Mouse (Mus musculus) NIH3T3 (cell line): ENCODE measurements around the gene Klrb1.
"Not testable (repeated sequence)": the region's sequence is repeated elsewhere in the genome, so short reads cannot be mapped to it uniquely, and the experiment has no call there.

ENCODE experiments used
- DNase-seq: peaks from one replicate; pipeline ENCODE4 v3.0.0-alpha.2; 2012; ENCODE audit warnings: low read depth

Klrb1 gene

GRCm38 (mm10) chr6:128722959-128723358, at the start of gene Klrb1:
Gene Klrb1, minus strand, starts transcription at chr6:128723059.
- no peak for DNase-seq

- no peak for DNase-seq
Measured at GRCm38 (mm10) chr6:128769481-128770253, 46.8 kb upstream of the Klrb1 start.

- DNase-seq, result no peak
Measured at GRCm38 (mm10) chr6:128768047-128768446, 45.2 kb upstream of the Klrb1 start.

GRCm38 (mm10) chr6:128766486-128767254, 43.8 kb upstream of the Klrb1 start:
- DNase-seq, result peak; percentile 82

- no peak for DNase-seq
Measured at GRCm38 (mm10) chr6:128765211-128765610, 42.4 kb upstream of the Klrb1 start.

GRCm38 (mm10) chr6:128764598-128764997, 41.7 kb upstream of the Klrb1 start:
- no peak for DNase-seq

GRCm38 (mm10) chr6:128763736-128764523, 41.1 kb upstream of the Klrb1 start:
- peak; percentile 100 for DNase-seq

- DNase-seq, result peak; percentile 29
Measured at GRCm38 (mm10) chr6:128762892-128763670, 40.2 kb upstream of the Klrb1 start.

- DNase-seq, result no peak
Measured at GRCm38 (mm10) chr6:128761144-128761540, 38.3 kb upstream of the Klrb1 start.

- DNase-seq, result peak; percentile 98
Measured at GRCm38 (mm10) chr6:128760416-128761143, 37.7 kb upstream of the Klrb1 start.

GRCm38 (mm10) chr6:128760016-128760415, 37.2 kb upstream of the Klrb1 start:
- peak; percentile 95 for DNase-seq

- DNase-seq, result no peak
Measured at GRCm38 (mm10) chr6:128759221-128759950, 36.5 kb upstream of the Klrb1 start.

- DNase-seq, result not testable (repeated sequence)
Measured at GRCm38 (mm10) chr6:128755402-128755763, 32.5 kb upstream of the Klrb1 start.

GRCm38 (mm10) chr6:128754748-128755401, 32.0 kb upstream of the Klrb1 start:
- DNase-seq, result not testable (repeated sequence)

- DNase-seq, result peak; percentile 56
Measured at GRCm38 (mm10) chr6:128754265-128754664, 31.4 kb upstream of the Klrb1 start.

GRCm38 (mm10) chr6:128753610-128754224, 30.9 kb upstream of the Klrb1 start:
- peak; percentile 84 for DNase-seq

- not testable (repeated sequence) for DNase-seq
Measured at GRCm38 (mm10) chr6:128747006-128747405, 24.1 kb upstream of the Klrb1 start.

GRCm38 (mm10) chr6:128737445-128737844, 14.6 kb upstream of the Klrb1 start:
- no peak for DNase-seq

- peak; percentile 52 for DNase-seq
Measured at GRCm38 (mm10) chr6:128736100-128736499, 13.2 kb upstream of the Klrb1 start.
